19 mouse cellular contexts compared by ENCODE assay signal in the genomic region with DNA sequence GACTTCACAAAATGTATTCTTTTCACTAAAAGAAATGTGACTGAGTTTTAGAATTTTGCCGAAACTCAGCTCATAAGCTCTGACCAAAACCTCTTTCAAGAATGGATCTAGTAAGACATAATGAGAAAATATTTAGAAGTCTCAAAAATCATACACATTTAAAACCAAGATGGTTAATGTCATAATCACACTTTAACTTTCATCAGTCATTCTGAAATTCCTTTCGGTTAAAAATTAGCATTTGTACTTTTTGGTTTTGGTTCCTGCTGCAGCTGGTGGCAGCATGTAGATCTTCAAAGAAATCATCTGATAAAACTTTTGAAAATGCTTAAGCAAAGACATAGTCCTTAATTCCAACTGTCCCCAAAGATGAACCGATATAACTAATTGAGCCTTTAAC.
DNase-seq lines count a peak whose midpoint lies in the region; ATAC-seq and TF ChIP-seq lines count a peak whose summit lies in the region.
"Had no signal": no experiment of that assay in that cellular context is flagged by ENCODE, and none has a peak within 500 bp of the region (broad histone marks: within the 10 kb centered on the region; RNA-seq: fewer than 3 reads in every experiment).

No protein-coding gene starts in this region.

- peak; percentile 17 for DNase-seq in kidney, adult 9 months
- no peak for DNase-seq in kidney, postnatal 4 days
- peak; percentile 18 for DNase-seq in CH12.LX (ENCODE audit: extremely low read depth)
- DNase-seq: adrenal gland, adult 2 months; adrenal gland, adult 8-10 months; adrenal gland, postnatal 10 days; adrenal gland, postnatal 14 days; adrenal gland, postnatal 25 days; adrenal gland, postnatal 36 days; B cell, adult 2 months; cerebellum, adult 11 months; cerebellum, adult 11-12 months; cerebellum, adult 18-20 months; cerebellum, adult 2 months had no signal

- H3K4me3 ChIP-seq in CH12.LX (replicated peaks in 1 of 3; ENCODE audit: low read depth in 2 of 3, low read length in 2 of 3, poor library complexity in 1 of 3): no peak overlapping the region
- no peak overlapping the region for H3K4me3 ChIP-seq in midbrain, embryonic 15.5 days

- H3K9ac ChIP-seq in CH12.LX (ENCODE audit: insufficient read depth, low read depth): no peak overlapping the region
- H3K9ac ChIP-seq in midbrain, embryonic 15.5 days: no peak overlapping the region

- in situ Hi-C loops in CH12.LX (cut with MboI; ENCODE audit: low pct_ligation_motif_present, low pct_unique_long_range_greater_than_20kb, low sequenced_read_pairs): no loop called here

- TF ChIP-seq CTCF in CH12.LX (conservative IDR thresholded peaks at IDR 0.05 in 1 of 2, IDR thresholded peaks at IDR 0.05 in 1 of 2; ENCODE audit: low read depth in 2 of 2, low read length in 2 of 2): no peak

- no peak overlapping the region for H3K4me2 ChIP-seq in CH12.LX (ENCODE audit: insufficient read depth, low read depth, poor library complexity, severe bottlenecking)
- H3K4me2 ChIP-seq in midbrain, embryonic 15.5 days: no peak overlapping the region

- WGBS in midbrain, embryonic 15.5 days: 89% methylated on average over 3 of the region's 3 CpGs

- TF ChIP-seq EP300 in CH12.LX (IDR thresholded peaks at IDR 0.05; ENCODE audit: low read length): peak; percentile 69

- dilution Hi-C loops in CH12.LX (cut with MboI; ENCODE audit: extremely low pct_ligation_motif_present, extremely low pct_unique_long_range_greater_than_20kb, low sequenced_read_pairs): no loop called here

- no peaks in the 10 kb centered on the region for H3K4me1 ChIP-seq in CH12.LX (ENCODE audit: control insufficient read depth in 1 of 2, insufficient read depth in 2 of 2)
- no peaks in the 10 kb centered on the region for H3K4me1 ChIP-seq in midbrain, embryonic 15.5 days

- ATAC-seq in midbrain, embryonic 15.5 days (replicated peaks): no peak
- ATAC-seq: activated CD4-positive, CD25-positive, alpha-beta regulatory T cell, adult 4 months; CD4-positive, CD25-positive, alpha-beta regulatory T cell, adult 4 months; Patski had no signal

- no peaks in the 10 kb centered on the region for H3K36me3 ChIP-seq in CH12.LX (replicated peaks in 1 of 2; ENCODE audit: control insufficient read depth in 1 of 2, insufficient read depth in 1 of 2, low read length in 1 of 2)
- no peaks in the 10 kb centered on the region for H3K36me3 ChIP-seq in midbrain, embryonic 15.5 days (replicated peaks)
- H3K36me3 ChIP-seq: G1E had no signal

- H3K9me3 ChIP-seq in CH12.LX (replicated peaks; ENCODE audit: low read length): no peaks in the 10 kb centered on the region
- no peaks in the 10 kb centered on the region for H3K9me3 ChIP-seq in midbrain, embryonic 15.5 days
- H3K9me3 ChIP-seq: G1E had no signal

- TF ChIP-seq RAD21 in CH12.LX (IDR thresholded peaks at IDR 0.05; ENCODE audit: low read depth, low read length): no peak

- no peak overlapping the region for H3K27ac ChIP-seq in CH12.LX (ENCODE audit: insufficient read depth, low read depth)
- H3K27ac ChIP-seq in midbrain, embryonic 15.5 days: no peak overlapping the region

- TF ChIP-seq POLR2A in CH12.LX (IDR thresholded peaks at IDR 0.05; ENCODE audit: low read depth, low read length): no peak

- H3K79me2 ChIP-seq in CH12.LX (replicated peaks; ENCODE audit: control insufficient read depth, extremely low read depth, insufficient read depth, poor library complexity, severe bottlenecking): no peaks in the 10 kb centered on the region

- H3K27me3 ChIP-seq in CH12.LX (replicated peaks): no peaks in the 10 kb centered on the region
- H3K27me3 ChIP-seq in midbrain, embryonic 15.5 days (replicated peaks): no peaks in the 10 kb centered on the region

TF ChIP-seq in CH12.LX, 34 proteins besides CTCF, POLR2A, EP300 and RAD21:
- no peak for TF ChIP-seq MEF2A (IDR thresholded peaks at IDR 0.05; ENCODE audit: borderline replicate concordance, low read depth, low read length)
- TF ChIP-seq ZNF384 (IDR thresholded peaks at IDR 0.05; ENCODE audit: low read depth, low read length): no peak
- no peak for TF ChIP-seq ELF1 (IDR thresholded peaks at IDR 0.05; ENCODE audit: low read depth, low read length)
- TF ChIP-seq MAX (IDR thresholded peaks at IDR 0.05; ENCODE audit: low read length): no peak
- TF ChIP-seq JUN (IDR thresholded peaks at IDR 0.05; ENCODE audit: insufficient read depth, low read depth, low read length): peak; percentile 51
- TF ChIP-seq IRF4 (IDR thresholded peaks at IDR 0.05; ENCODE audit: low read depth, low read length): peak; percentile 42; the same call in 1 of the 2 replicates
- peak; percentile 53; the same call in 1 of the 2 replicates for TF ChIP-seq JUND (conservative IDR thresholded peaks at IDR 0.05; ENCODE audit: low read depth, low read length)
- TF ChIP-seq POLR2AphosphoS2 (IDR thresholded peaks at IDR 0.05; ENCODE audit: low read depth, low read length): no peak
- no peak for TF ChIP-seq ETS1 (conservative IDR thresholded peaks at IDR 0.05; ENCODE audit: low read depth, low read length)
- TF ChIP-seq NELFE (IDR thresholded peaks at IDR 0.05; ENCODE audit: low read depth, low read length): no peak

Comparison
In these comparisons a context has a peak if more than half of its experiments do, and no peak if none do; other contexts are left out.
1. DNase-seq: peak in kidney, adult 9 months (single experiment) and CH12.LX (single experiment); none in kidney, postnatal 4 days (0 of 2).